Mouse (Mus musculus): Measurements from ENCODE around the gene Timp2.
A peak's percentile ranks its signal among the peaks of the same experiment; 100 is the strongest.
"Not testable (repeated sequence)": the region's sequence is repeated elsewhere in the genome, so short reads cannot be mapped to it uniquely, and the experiment has no call there.

The Timp2 gene

GRCm38 (mm10) chr11:118332376-118332775 is 23.2 kb downstream of the Timp2 start:
- no peak for DNase-seq (ENCODE audit: low read depth)

DNA sequence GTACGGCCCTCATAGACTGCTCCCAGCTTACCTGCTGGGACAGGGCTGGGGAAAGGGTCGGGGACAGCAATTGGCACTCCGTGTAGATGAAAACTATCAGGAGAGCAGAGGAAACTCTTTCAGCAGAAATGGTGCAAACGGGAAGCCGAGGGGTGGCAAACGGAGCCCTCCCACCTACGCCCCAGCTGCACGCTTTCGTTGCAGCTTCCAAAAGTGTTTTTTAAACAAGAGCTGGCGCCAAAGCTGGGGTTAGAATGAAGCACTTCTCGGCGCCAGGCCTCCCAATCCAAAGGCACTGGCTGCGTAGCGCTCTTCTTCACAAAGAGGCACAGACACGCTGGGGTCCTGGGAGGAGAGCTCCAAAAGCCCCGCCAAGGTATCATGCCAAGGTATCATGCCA is 24.8 kb downstream of the Timp2 start:
- no peak for DNase-seq (ENCODE audit: low read depth)

DNA sequence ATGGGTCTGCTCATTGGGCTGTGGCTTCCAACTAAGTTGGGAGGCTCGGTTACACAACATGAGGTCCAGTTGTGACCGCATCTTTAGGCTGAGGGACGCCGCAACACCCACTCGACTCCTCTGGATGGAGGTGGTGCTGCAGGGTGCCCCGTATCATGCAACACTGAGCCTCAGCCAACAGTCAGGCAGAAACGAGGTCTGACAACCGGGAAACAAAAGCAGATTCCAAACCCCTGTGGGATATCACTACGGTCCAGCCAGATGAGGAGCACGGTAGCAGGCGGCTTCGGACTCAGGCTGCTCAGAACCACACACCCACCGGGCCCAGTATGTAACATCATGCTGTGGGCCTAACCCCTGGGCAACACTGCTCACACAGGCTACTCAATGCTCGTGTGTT is 25.2 kb downstream of the Timp2 start:
- DNase-seq (ENCODE audit: low read depth): no peak

DNA sequence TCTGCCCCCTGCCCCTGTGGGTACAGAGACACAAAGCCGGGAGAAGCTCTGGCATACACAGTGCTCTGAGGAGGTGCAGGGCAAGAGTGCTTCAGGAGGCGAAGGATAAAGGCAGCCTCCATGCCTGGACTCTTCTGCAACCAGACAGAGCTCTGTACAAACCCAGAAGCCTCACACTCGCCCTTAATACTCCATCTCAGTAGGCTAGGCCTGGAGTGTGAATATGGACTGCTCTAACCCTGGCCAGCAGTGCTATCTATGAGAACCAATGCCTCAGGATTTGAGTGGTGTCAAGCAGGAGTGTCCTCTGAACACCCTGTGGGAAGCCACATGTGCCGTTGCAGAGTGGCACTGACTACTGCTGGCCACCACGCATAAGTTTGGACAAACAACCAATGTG is 26.6 kb downstream of the Timp2 start:
- DNase-seq (ENCODE audit: low read depth): no peak

DNA sequence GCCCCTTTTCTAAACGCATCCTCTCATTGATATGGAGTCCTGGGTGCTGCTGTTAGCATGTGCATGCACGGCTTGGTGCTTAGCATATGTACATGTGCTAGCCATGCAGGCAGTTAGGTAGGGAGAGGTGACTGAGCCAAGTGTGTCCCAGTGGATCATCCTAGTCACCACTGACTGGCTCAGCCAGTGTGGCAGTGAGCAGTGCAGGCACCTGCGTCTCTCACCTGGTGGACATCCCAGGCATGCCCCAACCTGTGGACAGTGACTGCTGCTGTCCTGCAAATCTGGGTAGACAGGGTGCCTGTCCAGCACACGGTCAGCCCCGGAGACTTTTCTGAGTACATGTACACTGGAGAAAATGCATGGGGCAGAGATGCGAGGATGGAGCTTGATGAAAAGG is 27.0 kb downstream of the Timp2 start:
- no peak for DNase-seq (ENCODE audit: low read depth)

- no peak for DNase-seq (ENCODE audit: low read depth)
Measured at GRCm38 (mm10) chr11:118326991-118327971, 28.3 kb downstream of the Timp2 start.

- no peak for DNase-seq (ENCODE audit: low read depth)
Measured at GRCm38 (mm10) chr11:118326491-118326890, 29.0 kb downstream of the Timp2 start.

DNA sequence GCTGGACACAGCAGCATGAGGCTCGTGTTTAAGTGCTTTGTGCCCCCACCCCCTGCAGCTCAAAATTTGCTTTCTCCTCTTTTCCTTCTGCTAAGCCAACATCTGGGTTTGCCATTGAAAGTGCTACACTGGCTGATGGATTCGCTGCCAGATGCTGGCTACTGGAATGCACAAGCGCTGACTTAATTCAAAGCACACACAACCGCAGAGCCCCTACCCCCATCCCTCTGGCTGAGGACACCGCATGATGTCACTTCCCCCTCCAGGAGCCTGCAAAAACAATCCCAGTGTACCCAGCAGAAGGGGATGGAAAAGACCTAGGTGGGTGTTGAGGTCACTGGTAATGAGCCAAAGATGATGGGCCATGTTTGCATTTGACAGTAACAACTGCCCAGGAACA is 31.0 kb downstream of the Timp2 start:
- no peak for DNase-seq (ENCODE audit: low read depth)

DNA sequence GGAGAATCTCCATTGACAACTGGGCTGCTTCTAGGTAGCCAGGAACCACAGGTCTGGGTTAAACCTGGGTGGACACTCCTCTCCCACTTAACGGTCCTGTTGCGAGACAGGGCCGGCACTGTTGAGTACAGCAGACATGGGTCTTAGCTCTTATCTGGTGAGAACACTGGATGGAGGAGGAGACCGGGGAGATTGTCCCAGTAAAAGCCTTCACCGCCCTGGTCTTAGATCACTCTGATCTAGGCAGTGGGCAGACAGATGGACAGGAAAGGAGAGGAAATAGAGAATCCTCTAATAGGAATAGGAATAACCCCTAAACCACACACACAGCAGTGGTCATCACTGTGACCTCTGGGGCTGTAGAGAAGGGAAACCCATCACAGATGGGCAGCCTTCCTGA is 31.6 kb downstream of the Timp2 start:
- DNase-seq (ENCODE audit: low read depth): no peak

GRCm38 (mm10) chr11:118322647-118323046 is 32.9 kb downstream of the Timp2 start:
- DNase-seq (ENCODE audit: low read depth): no peak

- no peak for DNase-seq (ENCODE audit: low read depth)
Measured at GRCm38 (mm10) chr11:118321971-118322370, 33.6 kb downstream of the Timp2 start.

- DNase-seq (ENCODE audit: low read depth): no peak
Measured at GRCm38 (mm10) chr11:118321500-118321899, 34.0 kb downstream of the Timp2 start.

- DNase-seq (ENCODE audit: low read depth): peak; percentile 85
Measured at GRCm38 (mm10) chr11:118318678-118319077, 36.9 kb downstream of the Timp2 start.

DNA sequence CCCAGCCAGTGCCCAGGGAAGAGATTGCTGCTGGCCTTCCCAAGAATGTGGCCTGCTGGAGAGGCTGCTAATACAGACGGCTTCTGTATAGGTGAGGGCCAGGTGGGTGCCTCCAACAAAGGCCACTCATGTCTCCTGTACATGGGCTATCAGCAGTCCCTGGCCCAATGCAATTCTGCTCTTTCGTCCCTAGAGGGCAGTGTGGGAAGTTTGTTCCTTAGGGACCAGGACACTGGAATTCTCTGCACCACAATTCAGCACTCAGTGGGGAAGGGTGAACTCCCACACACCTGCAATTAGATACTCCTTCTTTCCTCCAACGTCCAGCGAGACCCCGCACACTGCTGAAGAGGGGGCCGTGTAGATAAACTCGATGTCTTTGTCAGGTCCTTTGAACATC is 38.4 kb downstream of the Timp2 start:
- DNase-seq (ENCODE audit: low read depth): peak; percentile 78

GRCm38 (mm10) chr11:118316231-118316806 is 39.2 kb downstream of the Timp2 start:
- no peak for DNase-seq (ENCODE audit: low read depth)

- no peak for DNase-seq (ENCODE audit: low read depth)
Measured at GRCm38 (mm10) chr11:118312132-118312723, 43.3 kb downstream of the Timp2 start.

DNA sequence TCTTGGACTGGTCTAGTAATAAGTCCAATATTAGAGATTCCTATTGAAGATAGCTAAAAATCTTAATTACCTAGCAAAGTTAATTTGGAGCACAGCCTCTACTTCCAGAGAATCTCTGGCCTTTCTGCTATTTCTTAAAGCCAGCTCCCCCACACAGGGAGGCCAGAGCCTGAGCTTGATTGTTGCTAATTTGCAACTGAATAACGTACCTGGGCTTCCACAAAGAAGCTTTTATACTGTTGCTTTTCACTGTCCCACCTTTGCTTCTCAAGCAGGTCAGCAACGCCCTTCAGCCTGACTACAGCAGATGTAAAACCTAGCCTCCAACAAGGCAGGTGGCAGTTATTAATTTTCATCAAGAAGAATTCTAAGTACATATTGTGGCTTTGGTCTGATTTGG is 47.6 kb downstream of the Timp2 start:
- not testable (repeated sequence) for DNase-seq (ENCODE audit: low read depth)

DNA sequence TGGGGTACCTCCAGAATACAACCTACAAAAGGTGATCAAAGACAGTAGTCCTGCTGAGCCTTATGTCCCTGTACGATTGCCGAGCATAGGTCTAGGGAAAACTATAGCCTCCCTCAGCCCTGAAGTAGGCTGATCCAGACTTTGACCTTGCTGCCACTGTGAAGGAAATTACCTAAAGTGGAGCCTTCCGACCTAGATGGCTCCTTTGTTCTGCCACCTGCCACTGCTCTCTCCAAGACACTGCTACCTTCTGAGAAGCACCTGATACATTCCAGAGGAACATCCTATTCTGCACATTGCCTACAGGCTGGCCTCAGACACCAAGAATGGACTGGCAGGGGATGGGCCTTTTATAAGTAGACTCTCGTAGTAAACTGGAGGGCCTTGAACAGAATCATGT is 51.6 kb downstream of the Timp2 start:
- not testable (repeated sequence) for DNase-seq (ENCODE audit: low read depth)

- no peak for DNase-seq (ENCODE audit: low read depth)
Measured at GRCm38 (mm10) chr11:118298810-118299209, 56.7 kb downstream of the Timp2 start.

DNA sequence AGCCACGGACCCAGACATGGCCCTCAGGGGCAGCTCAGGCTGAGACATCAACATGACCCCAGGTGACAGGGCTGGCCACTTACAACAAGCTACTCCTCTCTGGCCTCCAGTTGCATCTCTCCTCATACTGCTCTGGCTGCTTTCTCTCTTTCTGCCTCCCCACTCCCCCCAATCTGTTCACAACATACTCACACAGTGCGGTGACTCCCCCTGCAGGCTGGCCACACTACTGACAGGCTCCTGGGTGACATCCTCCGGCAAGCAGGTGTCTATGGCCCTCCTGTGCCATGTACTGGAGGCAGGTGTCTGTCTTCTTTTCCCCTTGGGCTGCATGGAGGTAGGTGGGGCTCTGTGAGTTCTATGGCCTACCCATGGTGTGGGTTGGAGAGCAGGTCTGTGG is 57.6 kb downstream of the Timp2 start:
- peak; percentile 30 for DNase-seq (ENCODE audit: low read depth)

GRCm38 (mm10) chr11:118295026-118295425 is 60.5 kb downstream of the Timp2 start:
- DNase-seq (ENCODE audit: low read depth): no peak

DNA sequence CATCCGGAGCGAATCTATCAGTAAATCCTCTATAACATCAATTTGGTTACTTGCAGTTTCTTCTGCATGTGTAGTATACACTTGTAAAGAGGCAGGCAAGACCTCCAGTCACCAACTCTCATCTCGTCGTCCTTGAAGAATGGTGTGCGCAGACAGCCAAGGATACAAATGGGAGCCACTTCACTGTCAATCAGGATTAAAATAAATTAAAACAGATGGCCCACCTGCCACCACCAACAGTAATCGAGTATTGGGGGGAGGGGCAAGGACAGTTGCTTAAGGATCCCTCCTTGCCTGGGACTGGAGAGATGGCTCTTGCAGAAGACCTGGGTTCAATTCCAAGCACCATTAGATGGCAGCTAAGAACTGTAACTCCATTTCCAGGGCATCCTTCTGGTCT is 62.9 kb downstream of the Timp2 start:
- no peak for DNase-seq (ENCODE audit: low read depth)
